Mouse (Mus musculus) embryonic facial prominence, embryonic 15.5 days (tissue): ENCODE data around the gene Usp38. TPM values are rescaled to one million over a fixed set of nuclear protein-coding genes. Genes with fewer than 3 reads are reported as not detected.

Source experiments
- ATAC-seq: fragments of 200-750 bp; cut with Nextera tagmentation; 2 replicates; pipeline ENCODE4 v1.8.0; 2017; ENCODE audit warnings: low read depth, moderate TSS enrichment; ENCODE audit not compliant: insufficient number of reproducible peaks, low FRiP score, low TSS enrichment
- H3K27ac ChIP-seq: fragments of 300-500 bp; sonication (generic); replicated peaks from 2 replicates; pipeline ENCODE4 v1.5.1; 2015; ENCODE audit warnings: mild to moderate bottlenecking, inconsistent platforms
- H3K27me3 ChIP-seq: fragments of 300-500 bp; sonication (generic); 2 replicates; pipeline ENCODE4 v1.6.1; 2015; ENCODE audit warnings: inconsistent platforms
- H3K36me3 ChIP-seq: fragments of 300-500 bp; sonication (generic); 2 replicates; pipeline ENCODE4 v1.6.1; 2015; ENCODE audit warnings: mild to moderate bottlenecking, inconsistent platforms
- H3K4me1 ChIP-seq: fragments of 300-500 bp; sonication (generic); 2 replicates; pipeline ENCODE4 v1.6.1; 2015; ENCODE audit warnings: inconsistent platforms
- H3K4me2 ChIP-seq: fragments of 300-500 bp; sonication (generic); replicated peaks from 2 replicates; pipeline ENCODE4 v1.6.1; 2015; ENCODE audit warnings: mild to moderate bottlenecking, inconsistent platforms
- H3K4me3 ChIP-seq: fragments of 300-500 bp; sonication (generic); replicated peaks from 2 replicates; pipeline ENCODE4 v1.5.1; 2015; ENCODE audit warnings: mild to moderate bottlenecking, inconsistent platforms
- H3K9ac ChIP-seq: fragments of 300-500 bp; sonication (generic); 2 replicates; pipeline ENCODE4 v1.6.1; 2015; ENCODE audit warnings: inconsistent platforms
- H3K9me3 ChIP-seq: fragments of 300-500 bp; sonication (generic); replicated peaks from 2 replicates; pipeline ENCODE4 v1.6.1; 2016; ENCODE audit warnings: inconsistent platforms
- WGBS: fragments of 180-500 bp; shearing (Covaris S2); methylation state at CpG from one replicate; pipeline ENCODE4 v1.1.7; 2015; 5-methylcytosine and 5-hydroxymethylcytosine counted together
- polyA plus RNA-seq: library from polyadenylated mRNA; unstranded; fragments of >200 nt; fragmentation: Nextera tagmentation; extraction: Ambion mirVana; gene quantifications from 2 replicates; pipeline ENCODE4 v1.2.1, GENCODE M21; 2015

The Usp38 gene
- polyA plus RNA-seq, 1 experiment from 2014 or later, result 18.3 TPM

DNA sequence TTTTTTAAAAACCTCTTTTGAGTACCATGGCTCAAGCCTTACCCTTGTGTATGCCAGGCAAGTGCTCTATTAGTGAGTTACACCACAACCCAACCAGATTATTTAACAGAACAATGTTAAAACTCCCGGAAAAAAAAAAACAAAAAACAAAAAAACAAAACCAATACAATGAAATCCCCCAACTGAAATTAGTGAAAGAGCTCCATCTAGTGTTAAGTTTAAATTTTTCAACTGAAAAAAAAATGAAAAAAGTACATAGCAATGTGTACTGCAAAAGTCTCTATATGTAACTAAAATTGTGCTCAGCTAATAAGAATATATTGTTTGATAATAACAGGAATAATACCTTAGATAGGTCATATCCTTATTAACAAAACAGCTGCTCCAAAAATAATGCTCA, 18.1 kb downstream of the Usp38 start:
- 8% methylated on average over 1 of the region's 1 CpGs for WGBS
- no peaks in the 10 kb centered on the region for H3K9me3 ChIP-seq
- H3K36me3 ChIP-seq, result peaks cover 61% of the 10 kb centered on the region
- no peak overlapping the region for H3K27ac ChIP-seq
- no peak overlapping the region for H3K4me2 ChIP-seq
- no peaks in the 10 kb centered on the region for H3K4me1 ChIP-seq
- ATAC-seq, result no peak
- no peak overlapping the region for H3K9ac ChIP-seq
- H3K4me3 ChIP-seq, result no peak overlapping the region
- no peaks in the 10 kb centered on the region for H3K27me3 ChIP-seq

DNA sequence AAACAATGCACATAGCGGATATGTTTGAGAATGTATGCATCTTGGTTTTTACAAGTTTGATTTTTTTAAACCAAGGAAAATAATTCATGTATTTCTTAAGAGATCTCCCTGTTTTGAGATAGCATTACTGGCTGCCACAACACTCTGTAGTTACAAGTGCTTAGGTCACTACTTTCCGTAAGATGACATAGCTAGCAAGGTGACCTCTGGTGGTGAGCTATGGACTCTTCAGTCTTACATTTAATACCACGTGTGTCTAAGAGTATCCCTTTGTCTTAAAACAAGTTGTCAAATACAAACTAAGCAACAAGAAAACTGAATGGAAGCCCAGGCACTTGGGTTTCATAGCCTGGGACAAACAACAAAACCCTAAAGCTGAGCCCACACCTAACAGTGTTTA, 22.8 kb downstream of the Usp38 start:
- no peak overlapping the region for H3K9ac ChIP-seq
- H3K27me3 ChIP-seq, result no peaks in the 10 kb centered on the region
- no peak overlapping the region for H3K4me3 ChIP-seq
- H3K9me3 ChIP-seq, result no peaks in the 10 kb centered on the region
- no peak overlapping the region for H3K4me2 ChIP-seq
- 45% methylated on average over 3 of the region's 3 CpGs for WGBS
- no peaks in the 10 kb centered on the region for H3K4me1 ChIP-seq
- peaks cover 64% of the 10 kb centered on the region for H3K36me3 ChIP-seq
- H3K27ac ChIP-seq, result no peak overlapping the region
- no peak for ATAC-seq

DNA sequence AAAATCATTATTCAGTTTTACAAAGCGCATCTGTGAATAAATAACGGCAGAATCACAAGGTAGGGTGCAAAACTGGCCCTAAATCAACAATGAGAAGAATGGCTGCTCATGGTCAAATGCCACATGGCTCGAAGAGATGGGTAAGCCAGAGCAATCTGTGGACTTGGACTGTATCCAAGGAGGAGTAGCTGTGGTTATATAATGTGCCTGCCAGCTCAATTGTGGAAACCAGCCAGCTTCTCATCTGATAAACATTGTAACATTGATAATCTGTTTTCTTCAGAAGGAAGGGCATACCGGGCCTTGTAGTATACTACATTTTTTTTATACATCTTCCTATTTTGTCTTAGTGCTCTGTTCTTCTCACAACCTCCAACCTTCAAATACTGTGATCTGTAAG, 31.9 kb downstream of the Usp38 start:
- ATAC-seq, result no peak
- WGBS, result 52% methylated on average over 4 of the region's 4 CpGs
- H3K27ac ChIP-seq, result no peak overlapping the region

DNA sequence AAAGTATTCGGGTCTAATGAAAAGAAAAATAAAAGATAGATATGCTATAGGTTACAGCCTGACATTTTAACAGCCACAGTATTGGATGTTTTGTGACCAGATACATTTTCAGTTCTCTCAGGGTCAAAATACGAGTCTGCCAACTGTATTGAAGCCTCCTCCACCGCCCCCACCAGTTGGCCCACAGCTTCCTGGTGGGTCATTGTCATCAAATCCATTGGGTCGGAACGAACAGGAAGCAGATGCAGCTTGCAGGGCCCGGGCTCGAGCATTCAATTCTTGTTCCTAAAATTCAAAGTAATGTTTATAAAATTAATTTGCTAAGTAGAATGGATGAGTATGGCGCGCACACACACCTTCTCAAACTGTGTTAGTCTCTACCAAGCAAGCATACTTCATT, 33.0 kb downstream of the Usp38 start:
- Histone ChIP-seq H3K4me2 (no peak overlapping the region), H3K36me3 (peaks cover 47% of the 10 kb centered on the region), H3K27ac (no peak overlapping the region), H3K4me1 (no peaks in the 10 kb centered on the region), H3K9me3 (no peaks in the 10 kb centered on the region), H3K9ac (no peak overlapping the region), H3K27me3 (no peaks in the 10 kb centered on the region), H3K4me3 (no peak overlapping the region)
- ATAC-seq, result no peak
- WGBS, result 70% methylated on average over 9 of the region's 9 CpGs

More for the DNA sequence above, 31.9 kb downstream of the Usp38 start:
- H3K36me3 ChIP-seq, result peaks cover 55% of the 10 kb centered on the region
- no peak overlapping the region for H3K4me3 ChIP-seq
- H3K27me3 ChIP-seq, result no peaks in the 10 kb centered on the region
- H3K4me1 ChIP-seq, result no peaks in the 10 kb centered on the region
- H3K9ac ChIP-seq, result no peak overlapping the region
- H3K4me2 ChIP-seq, result no peak overlapping the region
- no peaks in the 10 kb centered on the region for H3K9me3 ChIP-seq

DNA sequence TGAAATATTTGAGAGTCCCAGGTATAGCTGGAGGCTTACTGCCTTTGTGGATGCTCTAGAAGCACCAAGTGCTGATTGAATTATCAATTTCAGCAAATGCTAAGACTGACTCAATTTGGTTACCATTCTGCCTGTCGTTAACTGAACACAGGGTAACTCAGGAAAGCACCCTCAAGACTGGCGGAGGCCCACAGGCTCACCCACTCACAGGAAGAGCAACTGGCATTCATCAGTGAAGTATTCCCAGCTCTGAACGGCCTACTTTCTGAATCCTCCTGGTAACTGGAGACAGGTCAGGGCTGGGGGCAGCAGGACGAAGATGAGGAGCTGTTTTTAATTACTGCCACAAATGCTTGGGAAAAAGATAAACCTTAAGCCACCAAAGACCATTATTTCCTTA, 34.7 kb downstream of the Usp38 start:
- H3K9ac ChIP-seq, result no peak overlapping the region

DNA sequence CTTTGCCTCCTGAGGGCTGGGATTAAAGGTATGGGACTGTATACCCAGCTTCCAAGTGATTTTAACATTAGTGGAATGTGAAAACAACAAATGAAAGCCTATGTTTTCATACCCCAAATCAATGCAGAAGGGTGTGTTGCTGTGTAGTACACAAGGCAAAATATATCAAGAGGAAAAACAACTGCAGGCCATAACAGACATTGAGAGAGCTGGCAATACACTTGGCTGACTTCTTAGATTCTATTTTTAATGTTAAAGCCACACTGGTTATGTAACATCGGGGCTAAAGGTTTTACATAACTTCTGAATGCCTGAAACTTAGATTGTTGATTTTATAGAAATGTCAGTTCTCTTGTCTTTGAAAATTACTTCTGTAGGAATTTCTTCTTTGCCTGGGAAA, 37.5 kb downstream of the Usp38 start:
- Histone ChIP-seq H3K9ac (no peak overlapping the region), H3K27ac (no peak overlapping the region), H3K4me2 (no peak overlapping the region), H3K4me3 (no peak overlapping the region), H3K27me3 (no peaks in the 10 kb centered on the region), H3K36me3 (peaks cover 21% of the 10 kb centered on the region), H3K9me3 (no peaks in the 10 kb centered on the region), H3K4me1 (no peaks in the 10 kb centered on the region)
- 61% methylated on average over 1 of the region's 1 CpGs for WGBS
- no peak for ATAC-seq

More for the DNA sequence above, 34.7 kb downstream of the Usp38 start:
- no peak for ATAC-seq
- no peaks in the 10 kb centered on the region for H3K27me3 ChIP-seq
- H3K4me1 ChIP-seq, result no peaks in the 10 kb centered on the region
- H3K4me2 ChIP-seq, result no peak overlapping the region
- no peak overlapping the region for H3K4me3 ChIP-seq
- H3K36me3 ChIP-seq, result peaks cover 31% of the 10 kb centered on the region
- H3K27ac ChIP-seq, result no peak overlapping the region
- 49% methylated on average over 4 of the region's 4 CpGs for WGBS
- no peaks in the 10 kb centered on the region for H3K9me3 ChIP-seq

DNA sequence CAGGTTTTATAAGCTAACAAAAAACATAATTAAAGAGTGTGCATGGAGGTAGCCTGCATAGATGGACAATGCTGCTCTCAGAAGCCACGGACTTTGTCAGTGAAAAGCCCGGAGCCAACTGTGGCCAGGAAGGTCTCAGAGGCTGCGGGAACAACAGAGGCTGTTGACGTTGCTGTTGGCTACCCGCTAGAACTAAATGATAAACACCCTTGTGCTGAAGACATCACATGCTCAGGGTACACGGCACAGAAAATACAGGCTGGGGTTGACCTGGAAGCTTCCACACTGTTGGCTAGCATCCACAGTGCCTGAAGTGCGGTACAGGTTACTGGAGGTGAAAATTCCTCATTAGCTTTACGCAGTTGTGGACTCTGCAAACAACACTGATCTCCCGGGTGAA, 43.6 kb downstream of the Usp38 start:
- Histone ChIP-seq H3K4me2 (no peak overlapping the region), H3K9ac (no peak overlapping the region), H3K27me3 (no peaks in the 10 kb centered on the region), H3K4me1 (no peaks in the 10 kb centered on the region), H3K36me3 (no peaks in the 10 kb centered on the region), H3K27ac (no peak overlapping the region), H3K4me3 (no peak overlapping the region), H3K9me3 (no peaks in the 10 kb centered on the region)
- 79% methylated on average over 9 of the region's 9 CpGs for WGBS
- no peak for ATAC-seq

DNA sequence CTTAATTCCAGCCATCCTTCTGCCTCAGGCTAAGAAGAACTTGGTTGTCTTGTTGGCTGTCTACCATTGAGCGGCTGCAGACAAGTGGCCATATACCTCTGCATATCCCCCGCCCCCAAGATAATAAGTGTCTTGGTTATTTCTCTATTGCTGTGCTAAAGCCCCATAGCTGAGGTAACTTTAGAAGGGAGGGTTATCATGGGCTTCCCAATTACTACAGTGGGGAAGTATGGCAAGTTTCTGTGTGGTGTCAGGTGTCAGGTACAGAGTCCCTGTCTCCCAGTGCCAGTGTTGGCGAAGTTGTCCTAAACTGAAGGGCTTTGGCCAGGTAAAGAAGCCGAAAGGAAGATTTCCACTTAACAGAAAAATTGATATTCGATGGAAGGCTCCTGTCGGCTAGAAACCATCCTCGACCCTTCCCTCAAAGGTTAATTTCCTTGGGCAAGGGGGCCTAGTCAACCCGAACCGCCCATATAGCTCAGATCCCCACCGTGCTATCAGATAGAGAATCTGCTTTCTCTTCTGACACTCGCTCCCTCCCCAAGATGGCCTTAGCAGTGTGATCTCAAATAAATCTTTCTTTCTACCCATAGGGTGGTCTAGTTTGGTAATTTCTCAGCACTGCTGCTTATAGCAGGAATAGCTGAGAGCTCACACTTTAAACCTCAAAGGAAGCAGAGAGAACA, 44.6 kb downstream of the Usp38 start:
- Histone ChIP-seq H3K27ac (no peak overlapping the region), H3K4me1 (no peaks in the 10 kb centered on the region), H3K36me3 (no peaks in the 10 kb centered on the region), H3K9ac (no peak overlapping the region), H3K9me3 (no peaks in the 10 kb centered on the region), H3K4me2 (no peak overlapping the region), H3K27me3 (no peaks in the 10 kb centered on the region), H3K4me3 (no peak overlapping the region)
- 72% methylated on average over 11 of the region's 11 CpGs for WGBS
- ATAC-seq, result no peak

DNA sequence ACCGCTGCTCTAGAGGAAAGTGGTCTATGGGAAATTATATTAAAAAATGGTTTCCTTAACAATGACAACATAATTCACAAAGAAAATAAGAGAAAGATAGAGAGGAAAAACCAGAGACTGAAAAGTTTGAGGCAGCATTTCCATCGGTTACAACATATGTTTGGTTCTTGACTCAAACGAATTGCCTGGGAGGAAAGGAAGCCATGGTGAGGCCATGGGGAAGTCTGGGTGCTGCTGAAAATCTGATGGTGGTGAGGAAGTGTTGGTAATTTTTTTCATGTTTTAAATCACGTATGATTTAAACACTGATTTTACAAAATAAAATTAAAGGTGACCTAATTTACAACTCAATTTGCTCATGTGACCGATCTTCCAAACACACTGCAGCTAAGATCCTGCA, 45.3 kb downstream of the Usp38 start:
- Histone ChIP-seq H3K27me3 (no peaks in the 10 kb centered on the region), H3K4me2 (no peak overlapping the region), H3K9me3 (no peaks in the 10 kb centered on the region), H3K9ac (no peak overlapping the region), H3K4me3 (no peak overlapping the region), H3K4me1 (no peaks in the 10 kb centered on the region), H3K27ac (no peak overlapping the region), H3K36me3 (no peaks in the 10 kb centered on the region)
- 91% methylated on average over 5 of the region's 5 CpGs for WGBS
- no peak for ATAC-seq

DNA sequence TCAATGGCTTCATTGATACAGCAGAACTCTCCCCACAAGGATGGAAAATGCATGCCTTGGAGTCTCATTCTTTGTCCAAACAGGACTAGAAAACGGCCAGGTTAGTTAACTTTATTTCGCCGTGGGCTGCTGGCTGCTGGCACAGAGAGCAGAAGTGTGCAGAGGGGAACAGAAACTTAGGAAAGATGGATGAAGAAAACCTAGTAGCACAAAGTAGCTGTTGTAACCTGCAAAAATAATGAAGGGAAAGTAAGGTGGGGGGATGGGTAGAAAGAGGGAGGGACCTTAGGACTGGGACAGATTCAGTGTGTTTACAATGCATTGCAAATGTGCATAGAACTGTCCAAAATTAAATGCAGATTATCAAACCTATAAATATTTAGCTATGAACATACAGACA, 51.6 kb downstream of the Usp38 start:
- Histone ChIP-seq H3K27me3 (no peaks in the 10 kb centered on the region), H3K9ac (no peak overlapping the region), H3K36me3 (no peaks in the 10 kb centered on the region), H3K4me2 (no peak overlapping the region), H3K27ac (no peak overlapping the region), H3K4me1 (no peaks in the 10 kb centered on the region), H3K4me3 (no peak overlapping the region), H3K9me3 (no peaks in the 10 kb centered on the region)
- ATAC-seq, result no peak
- 79% methylated on average over 3 of the region's 3 CpGs for WGBS

DNA sequence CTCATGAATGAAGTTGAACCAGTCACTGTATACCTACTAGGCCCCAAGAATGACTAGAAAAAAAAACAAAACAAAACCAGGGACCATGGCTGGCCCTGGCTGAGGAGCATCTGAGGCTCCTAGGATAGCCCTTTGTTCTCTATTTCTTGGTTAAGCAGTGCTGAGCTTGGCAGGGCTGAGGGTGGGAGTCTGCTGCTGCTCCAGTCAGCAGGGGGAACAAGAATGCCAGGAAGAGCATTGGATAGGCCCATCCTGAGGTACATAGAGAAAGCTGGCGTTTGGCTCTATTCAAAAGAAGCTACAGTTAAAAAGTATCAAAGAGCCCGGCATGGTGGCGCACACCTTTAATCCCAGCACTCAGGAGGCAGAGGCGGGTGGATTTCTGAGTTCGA, 52.1 kb downstream of the Usp38 start:
- Histone ChIP-seq H3K4me3 (no peak overlapping the region), H3K9ac (no peak overlapping the region)

DNA sequence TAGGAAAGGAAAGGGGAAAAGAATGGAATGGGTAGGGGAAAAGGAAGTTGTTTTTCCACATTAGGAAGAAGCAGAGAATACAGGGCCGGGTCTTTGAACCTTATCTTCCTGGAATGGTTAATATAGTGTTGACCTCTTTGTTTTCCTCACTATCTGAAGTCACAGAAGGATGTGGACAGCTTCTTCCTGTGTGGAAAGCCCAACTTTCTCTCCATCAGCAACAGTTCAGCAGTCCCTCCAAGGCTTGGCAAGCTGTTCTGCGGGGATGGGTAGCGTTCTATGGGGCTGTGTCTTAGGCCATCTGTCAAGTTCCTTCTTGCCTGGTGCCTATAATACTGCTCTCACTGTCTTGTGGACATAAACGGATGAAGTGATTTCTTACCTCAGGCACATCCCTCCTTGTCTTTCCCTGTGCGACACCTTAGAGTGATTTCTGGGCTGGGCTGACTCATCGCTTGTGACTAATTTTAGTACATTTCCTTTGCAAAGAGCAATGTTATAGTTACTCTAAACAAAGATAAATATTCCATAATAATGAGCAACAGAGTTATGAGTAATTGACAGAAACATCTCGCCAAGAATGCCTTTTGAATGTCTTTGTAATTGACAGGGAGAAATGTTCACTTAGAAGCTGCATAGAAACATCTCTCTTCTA, 52.7 kb downstream of the Usp38 start:
- H3K4me1 ChIP-seq, result no peaks in the 10 kb centered on the region
- H3K4me3 ChIP-seq, result no peak overlapping the region
- H3K36me3 ChIP-seq, result no peaks in the 10 kb centered on the region
- ATAC-seq, result no peak
- no peak overlapping the region for H3K27ac ChIP-seq
- H3K4me2 ChIP-seq, result no peak overlapping the region
- 57% methylated on average over 7 of the region's 7 CpGs for WGBS
- H3K9ac ChIP-seq, result no peak overlapping the region
- no peaks in the 10 kb centered on the region for H3K9me3 ChIP-seq
- H3K27me3 ChIP-seq, result no peaks in the 10 kb centered on the region

More for the DNA sequence above, 52.1 kb downstream of the Usp38 start:
- no peaks in the 10 kb centered on the region for H3K9me3 ChIP-seq
- H3K36me3 ChIP-seq, result no peaks in the 10 kb centered on the region
- H3K27ac ChIP-seq, result no peak overlapping the region
- no peaks in the 10 kb centered on the region for H3K27me3 ChIP-seq
- no peak overlapping the region for H3K4me2 ChIP-seq
- no peaks in the 10 kb centered on the region for H3K4me1 ChIP-seq
- WGBS, result 90% methylated on average over 5 of the region's 5 CpGs
- ATAC-seq, result no peak
